Mouse (Mus musculus): ENCODE results near the gene Nckap5l. TPM values are rescaled to one million over a fixed set of nuclear protein-coding genes. Genes with fewer than 3 reads are reported as not detected.

Nckap5l gene
- total RNA-seq, 1 experiment: 6.3 TPM

- Histone ChIP-seq H3K9me3 (ENCODE audit: control insufficient read depth, insufficient read depth, low read depth, low read length) (no peaks in the 10 kb centered on the region), H3K36me3 (ENCODE audit: control insufficient read depth, insufficient read depth, low read length, poor library complexity, severe bottlenecking) (no peaks in the 10 kb centered on the region), H3K4me1 (ENCODE audit: control insufficient read depth in 2 of 2, insufficient read depth in 2 of 2, low read length in 2 of 2, poor library complexity in 1 of 2) (peaks cover 3% of the 10 kb centered on the region in 2 experiments; a peak in 1 of 4 replicates), H3K9ac (ENCODE audit: insufficient read depth, low read depth, low read length, poor library complexity, severe bottlenecking) (no peak overlapping the region), H3K4me3 (ENCODE audit: insufficient read depth in 1 of 2, low read depth in 1 of 2, low read length in 2 of 2, poor library complexity in 1 of 2, severe bottlenecking in 1 of 2) (no peak overlapping the region), H3K27ac (ENCODE audit: insufficient read depth, low read depth, low read length, poor library complexity, severe bottlenecking) (no peak overlapping the region)
- in situ Hi-C loops (cut with MboI; ENCODE audit: low sequenced_read_pairs in 2 of 2, unreplicated experiment in 2 of 2): no loop called here
- DNase-seq (ENCODE audit: low read depth, low spot score): no peak
- no peak for TF ChIP-seq CHD2 (IDR thresholded peaks at IDR 0.05; ENCODE audit: low read depth, low read length)
- no peak for TF ChIP-seq HCFC1 (IDR thresholded peaks at IDR 0.05; ENCODE audit: borderline replicate concordance, insufficient read depth, low read length)
- no peak for TF ChIP-seq ZC3H11A (IDR thresholded peaks at IDR 0.05; ENCODE audit: borderline replicate concordance, low read depth, low read length)
- no peak for TF ChIP-seq MAFK (IDR thresholded peaks at IDR 0.05; ENCODE audit: insufficient read depth, low read depth, low read length)
- TF ChIP-seq ZNF384 (IDR thresholded peaks at IDR 0.05; ENCODE audit: low read depth, low read length): no peak
Observed at GRCm38 (mm10) chr15:99372761-99373160, 84.8 kb downstream of the Nckap5l start.

Other genes with a start within 250 kb of the Nckap5l start
- gene Kcnh3, start 232.9 kb downstream of the Nckap5l start, total RNA-seq (2012; rRNA removed): 2.9 and 6.6 TPM in 2 replicates
- 113 and 127 TPM in 2 replicates for gene Mcrs1, start 205.8 kb downstream of the Nckap5l start, total RNA-seq (2012; rRNA removed)
- 42.4 and 86.2 TPM in 2 replicates for gene Prpf40b, start 162.7 kb downstream of the Nckap5l start, total RNA-seq (2012; rRNA removed)
- gene Fam186b, start 161.9 kb downstream of the Nckap5l start, total RNA-seq (2012; rRNA removed): 0.37 and 0.40 TPM in 2 replicates
- gene Fmnl3, start 87.3 kb downstream of the Nckap5l start, total RNA-seq (2012; rRNA removed): 13.4 and 16.8 TPM in 2 replicates
- gene Tmbim6, start 64.9 kb downstream of the Nckap5l start, total RNA-seq (2012; rRNA removed): 436 and 550 TPM in 2 replicates
- gene Bcdin3d, start 17.0 kb upstream of the Nckap5l start, total RNA-seq (2012; rRNA removed): 36.1 and 47.5 TPM in 2 replicates
- 0.69 and 0.89 TPM in 2 replicates for gene Faim2, start 70.4 kb upstream of the Nckap5l start, total RNA-seq (2012; rRNA removed)
- not detected in 2 replicates for gene Aqp2, start 121.3 kb upstream of the Nckap5l start, total RNA-seq (2012; rRNA removed)
- gene Aqp5, start 133.0 kb upstream of the Nckap5l start, total RNA-seq (2012; rRNA removed): 1.6 and 2.9 TPM in 2 replicates
- gene Aqp6, start 143.7 kb upstream of the Nckap5l start, total RNA-seq (2012; rRNA removed): 0.36 and 0.69 TPM in 2 replicates
- gene Racgap1, start 193.9 kb upstream of the Nckap5l start, total RNA-seq (2012; rRNA removed): 109 and 127 TPM in 2 replicates
- gene Asic1, start 212.6 kb upstream of the Nckap5l start, total RNA-seq (2012; rRNA removed): 6.6 and 15.0 TPM in 2 replicates
- 62.1 and 76.3 TPM in 2 replicates for gene Smarcd1, start 244.4 kb upstream of the Nckap5l start, total RNA-seq (2012; rRNA removed)
- 2.3 and 2.5 TPM in 2 replicates for gene Gm17349, start 247.7 kb upstream of the Nckap5l start, total RNA-seq (2012; rRNA removed)

Data from ES-E14 (cell line).